Mouse (Mus musculus): Measurements from ENCODE around the gene Phb.

Gene Phb

GRCm38 (mm10) chr11:95710478-95710877 lies 43.7 kb downstream of the Phb start:
- DNase-seq (ENCODE audit: extremely low spot score, low spot score) = no peak

- DNase-seq (ENCODE audit: extremely low spot score, low spot score) = no peak
These were observed 45.4 kb downstream of the Phb start for GRCm38 (mm10) chr11:95712085-95712562.

- peak; percentile 92 for DNase-seq (ENCODE audit: extremely low spot score, low spot score)
These were observed 45.9 kb downstream of the Phb start, which contains the start of gene Zfp652 for GRCm38 (mm10) chr11:95712563-95713224. TSS of gene Zfp652 (plus strand) at chr11:95712673.

GRCm38 (mm10) chr11:95713225-95713810 lies 46.6 kb downstream of the Phb start:
- DNase-seq (ENCODE audit: extremely low spot score, low spot score) = peak; percentile 74

- DNase-seq (ENCODE audit: extremely low spot score, low spot score) = no peak
These were observed 47.1 kb downstream of the Phb start for GRCm38 (mm10) chr11:95713811-95714241.

GRCm38 (mm10) chr11:95714411-95714810 lies 47.7 kb downstream of the Phb start:
- no peak for DNase-seq (ENCODE audit: extremely low spot score, low spot score)

DNA sequence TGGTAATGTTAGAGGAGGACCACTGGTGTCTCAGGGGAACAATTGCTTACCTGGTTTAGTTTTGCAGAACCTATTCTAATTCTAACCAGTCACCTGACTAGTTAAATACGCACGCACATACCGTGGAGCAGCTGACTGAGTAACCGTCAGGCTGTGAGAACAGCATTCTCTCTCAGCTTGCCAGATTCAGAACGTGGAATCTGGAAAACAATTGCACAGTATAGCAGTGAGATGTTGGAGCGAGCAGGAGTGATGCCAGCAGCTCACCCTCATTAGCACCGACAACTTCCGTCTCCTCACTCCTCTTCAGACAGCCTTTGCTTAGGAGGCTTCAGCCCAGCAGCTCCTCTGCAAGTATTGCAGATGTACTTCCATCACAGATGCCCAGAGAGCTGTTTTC lies 49.4 kb downstream of the Phb start:
- no peak for DNase-seq (ENCODE audit: extremely low spot score, low spot score)

DNA sequence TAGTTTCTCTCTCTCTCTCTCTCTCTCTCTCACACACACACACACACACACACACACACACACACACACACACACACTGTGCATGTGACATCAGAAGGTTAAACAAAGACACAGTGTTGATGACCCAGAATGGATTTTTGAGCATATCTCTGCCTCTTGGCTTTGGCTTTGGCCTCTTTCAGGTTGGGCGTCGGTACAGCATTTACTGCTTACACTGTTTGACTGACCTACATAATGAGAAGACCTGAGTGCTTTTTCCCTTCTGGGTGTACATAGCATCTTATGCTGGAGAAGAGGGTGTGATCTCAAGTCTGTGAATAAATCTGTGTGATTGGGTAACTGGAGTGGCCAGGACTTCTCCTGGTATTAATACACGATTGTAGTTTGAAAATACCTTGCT lies 52.6 kb downstream of the Phb start:
- no peak for DNase-seq (ENCODE audit: extremely low spot score, low spot score)

GRCm38 (mm10) chr11:95723287-95723686 lies 56.5 kb downstream of the Phb start, which contains the start of gene B130006D01Rik:
TSS of gene B130006D01Rik (plus strand) at chr11:95723587.
- no peak for DNase-seq (ENCODE audit: extremely low spot score, low spot score)

GRCm38 (mm10) chr11:95724466-95724865 lies 57.7 kb downstream of the Phb start:
- DNase-seq (ENCODE audit: extremely low spot score, low spot score) = no peak

DNA sequence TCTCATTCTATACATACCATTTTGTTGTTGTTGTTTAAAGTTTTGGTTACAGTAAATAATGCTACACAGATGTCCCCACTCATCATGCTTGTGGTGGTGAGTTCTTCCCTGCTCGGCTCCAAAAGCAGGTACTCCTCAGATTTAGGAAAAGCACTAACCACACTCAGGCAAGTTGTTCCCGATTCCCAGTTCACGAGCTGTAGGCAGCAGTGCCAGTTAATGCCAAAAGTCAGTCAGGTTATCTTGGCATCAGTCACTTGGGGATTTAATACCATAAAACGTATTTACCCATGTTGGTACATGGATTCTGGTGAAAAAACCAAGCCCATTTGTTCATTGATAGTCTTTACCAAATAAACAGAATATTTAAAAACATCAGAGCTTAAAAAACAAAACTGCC lies 59.4 kb downstream of the Phb start:
- no peak for DNase-seq (ENCODE audit: extremely low spot score, low spot score)

- no peak for DNase-seq (ENCODE audit: extremely low spot score, low spot score)
These were observed 61.2 kb downstream of the Phb start for GRCm38 (mm10) chr11:95727947-95728346.

GRCm38 (mm10) chr11:95728916-95729907 lies 62.5 kb downstream of the Phb start:
- DNase-seq (ENCODE audit: extremely low spot score, low spot score) = no peak

All from neural tube, embryonic 10.5 days (tissue).